Mouse (Mus musculus) lung, adult 2 months (tissue): Measurements from ENCODE around the gene C130074G19Rik.

Experiments
- CTCF ChIP-seq: fragments of 200-500 bp; IDR thresholded peaks from 2 replicates; pipeline ENCODE4 v1.5.1; 2011; ENCODE audit warnings: mild to moderate bottlenecking, low read length, control low read depth; ENCODE audit not compliant: insufficient read depth
- POLR2A ChIP-seq: fragments of 200-500 bp; IDR thresholded peaks from 2 replicates; pipeline ENCODE4 v1.6.1; 2011; ENCODE audit warnings: low read depth, mild to moderate bottlenecking, control low read depth, low read length, borderline replicate concordance; ENCODE audit errors: extremely low read depth

GRCm38 (mm10) chr1:184871506-184871905 is 11.5 kb downstream of the C130074G19Rik start:
- TF ChIP-seq POLR2A = no peak
- TF ChIP-seq CTCF = no peak
